Mouse (Mus musculus): ENCODE results near the gene Cd164l2.

Cd164l2 gene

DNA sequence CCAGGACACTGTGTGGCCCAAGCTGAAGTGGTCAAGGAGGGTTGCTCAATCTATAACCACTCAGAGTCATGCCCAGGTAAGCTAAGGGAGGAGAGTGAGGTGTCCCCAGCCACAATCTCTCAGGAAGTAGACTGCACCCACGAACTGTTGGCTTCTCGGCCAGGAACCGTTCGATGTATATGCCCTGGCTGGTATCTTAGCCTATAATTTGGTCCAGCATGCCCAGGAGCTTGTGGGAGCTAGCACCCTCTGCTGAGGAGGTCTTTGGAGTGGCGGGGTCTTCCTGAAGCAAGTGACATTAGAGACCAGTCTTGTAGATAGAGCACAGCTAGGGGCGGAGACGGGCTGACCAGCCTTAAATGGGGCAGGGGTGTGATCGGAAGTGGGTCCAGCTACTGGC, 9.8 kb downstream of the Cd164l2 start:
- in situ Hi-C loops (cut with MseI, MboI): no loop called here

DNA sequence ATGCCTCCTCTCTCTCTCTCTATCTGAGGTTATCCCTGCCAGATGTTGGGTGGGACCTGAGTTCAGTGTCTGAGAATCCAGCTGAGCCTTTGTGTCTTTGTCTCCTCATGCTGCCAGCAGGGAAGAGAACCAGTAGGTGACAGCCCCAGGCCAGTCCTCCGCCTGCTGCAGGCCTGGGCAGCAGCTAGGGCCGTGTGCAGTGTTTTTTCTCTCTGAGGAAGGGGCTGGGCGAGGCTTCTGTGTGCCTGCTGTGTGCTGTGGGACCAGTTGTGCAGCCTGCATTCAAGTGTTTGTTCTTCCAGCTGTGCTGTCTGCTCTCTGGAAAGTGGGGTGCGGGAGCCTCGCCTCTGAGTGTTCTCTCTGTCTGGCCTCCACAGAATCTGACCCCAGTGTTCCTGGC, 11.9 kb downstream of the Cd164l2 start:
- in situ Hi-C loops (cut with MseI, MboI): no loop called here

DNA sequence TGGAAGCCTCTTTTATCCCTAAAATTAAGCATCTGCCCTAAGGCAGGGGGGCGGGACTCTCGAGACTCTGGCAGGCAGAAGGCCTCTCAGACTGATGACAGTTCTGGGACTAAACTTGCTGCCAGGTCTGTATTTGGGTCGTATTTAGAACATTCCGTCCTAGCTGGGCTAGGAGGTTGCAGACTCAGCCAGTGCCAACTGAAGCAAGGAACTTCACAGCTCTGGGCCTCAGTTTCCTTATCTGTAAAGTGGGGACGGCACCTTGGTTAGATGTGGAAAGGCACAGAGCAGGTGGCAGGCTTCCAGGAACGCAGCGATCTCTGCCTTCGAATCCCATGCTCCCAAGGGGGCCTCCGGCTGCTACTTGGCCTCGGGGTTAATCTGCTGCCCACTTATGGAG, 14.1 kb downstream of the Cd164l2 start:
- in situ Hi-C loops (cut with MseI, MboI): no loop called here

DNA sequence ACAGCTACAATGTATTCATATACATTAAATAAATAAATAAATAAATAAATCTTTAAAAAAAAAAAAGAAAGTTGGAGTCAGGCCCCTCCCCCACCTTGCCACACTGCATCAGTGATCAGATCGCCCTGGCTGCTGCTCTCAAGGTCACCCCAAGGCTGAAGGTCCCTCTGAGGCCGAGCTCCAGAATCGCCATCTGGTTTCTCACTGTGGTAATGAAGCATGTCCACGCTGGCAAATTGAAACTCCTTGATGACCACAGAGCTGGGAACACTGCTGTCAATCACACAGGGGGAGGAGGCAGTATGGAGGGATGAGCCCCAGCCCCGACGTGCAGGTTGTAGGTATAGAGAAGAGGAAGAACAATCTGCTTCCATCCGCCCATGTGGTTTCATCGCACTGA, 15.7 kb downstream of the Cd164l2 start:
- in situ Hi-C loops (cut with MseI, MboI): no loop called here

DNA sequence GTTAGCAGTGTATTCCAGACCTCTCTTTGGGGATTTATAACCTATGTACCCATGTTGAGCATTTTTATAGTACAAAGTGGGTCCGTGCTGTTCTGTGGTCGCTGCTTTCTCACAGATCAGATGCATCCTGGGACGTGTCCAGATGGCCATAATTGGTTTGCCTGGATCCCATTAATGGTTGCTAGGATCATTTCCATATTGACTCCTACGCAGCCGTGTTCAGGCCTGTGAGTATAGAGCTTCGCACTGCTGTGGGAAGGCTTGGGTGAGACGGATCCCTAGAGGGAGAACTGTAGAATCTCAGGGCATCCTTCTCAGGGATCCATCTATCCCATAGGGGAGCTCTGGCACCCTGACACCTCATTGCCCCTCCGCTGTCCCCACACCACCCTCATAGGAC, 17.7 kb downstream of the Cd164l2 start:
- in situ Hi-C loops (cut with MseI, MboI): no loop called here

DNA sequence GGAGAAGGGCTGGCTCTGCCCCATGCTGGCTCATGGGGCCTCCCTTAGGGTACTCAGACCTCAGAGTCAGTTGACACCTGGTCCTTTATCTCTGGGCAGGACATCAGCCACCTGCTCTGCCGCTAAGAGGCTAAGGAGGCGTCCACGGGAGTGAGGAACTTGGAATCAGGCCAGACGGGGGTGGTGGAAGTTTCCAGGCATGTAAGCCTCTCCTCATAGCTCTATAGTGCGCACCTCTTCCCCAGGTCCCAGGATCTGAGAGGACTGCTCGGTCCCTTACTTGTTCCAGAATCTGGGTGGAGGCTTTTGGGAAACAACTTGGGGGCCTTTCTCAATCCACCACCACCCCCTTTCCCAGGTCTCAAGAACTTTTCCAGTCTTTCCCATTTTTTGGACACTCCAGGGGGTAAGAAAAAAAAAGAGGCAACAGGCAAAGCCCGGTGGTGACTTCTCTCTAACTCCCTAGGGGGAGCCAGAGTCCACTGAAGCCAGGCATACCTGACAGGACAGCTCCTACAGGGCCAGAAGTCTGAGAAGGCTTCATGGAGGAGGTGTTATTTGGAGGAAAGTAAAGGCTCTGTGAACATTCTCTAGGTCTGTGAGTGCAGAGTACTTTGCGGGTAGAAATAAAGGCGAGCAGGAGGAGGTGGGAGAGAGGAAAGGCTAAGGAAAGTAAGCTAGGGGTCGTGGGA, 21.5 kb downstream of the Cd164l2 start:
- in situ Hi-C loops (cut with MseI, MboI): no loop called here

DNA sequence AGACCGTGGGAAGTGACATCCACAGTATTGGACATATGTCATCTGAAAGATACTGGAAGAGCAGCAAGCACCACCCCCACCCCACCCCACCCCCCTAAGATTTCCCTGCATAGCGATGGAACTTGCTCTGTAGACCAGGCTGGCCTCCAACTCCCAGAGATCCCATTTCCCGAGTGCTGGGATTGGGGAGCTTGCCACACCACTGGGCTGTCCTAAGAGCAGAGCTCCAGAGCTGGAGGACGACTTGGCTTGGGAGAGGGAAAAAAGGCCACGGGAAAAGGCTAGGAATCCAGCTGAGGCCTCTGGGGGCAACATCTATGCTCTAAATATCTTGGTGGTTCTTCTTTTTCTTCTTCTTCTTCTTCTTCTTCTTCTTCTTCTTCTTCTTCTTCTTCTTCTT, 22.8 kb downstream of the Cd164l2 start:
- in situ Hi-C loops (cut with MseI, MboI): no loop called here

DNA sequence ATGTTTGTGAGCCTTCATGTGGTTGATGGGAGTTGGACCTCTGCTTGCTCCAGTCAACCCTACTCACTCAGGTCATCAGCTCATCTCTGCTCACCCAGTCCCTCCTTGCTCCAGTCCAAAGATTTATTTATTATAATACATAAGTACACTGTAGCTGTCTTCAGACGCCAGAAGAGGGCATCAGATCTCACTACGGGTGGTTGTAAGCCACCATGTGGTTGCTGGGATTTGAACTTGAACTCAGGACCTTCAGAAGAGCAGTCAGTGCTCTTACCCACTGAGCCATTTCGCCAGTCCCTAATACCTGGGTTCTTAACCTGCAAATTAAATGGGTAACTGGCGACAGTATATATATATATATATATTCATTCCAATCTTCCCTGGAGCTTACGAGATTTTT, 23.5 kb downstream of the Cd164l2 start:
- in situ Hi-C loops (cut with MseI, MboI): no loop called here

DNA sequence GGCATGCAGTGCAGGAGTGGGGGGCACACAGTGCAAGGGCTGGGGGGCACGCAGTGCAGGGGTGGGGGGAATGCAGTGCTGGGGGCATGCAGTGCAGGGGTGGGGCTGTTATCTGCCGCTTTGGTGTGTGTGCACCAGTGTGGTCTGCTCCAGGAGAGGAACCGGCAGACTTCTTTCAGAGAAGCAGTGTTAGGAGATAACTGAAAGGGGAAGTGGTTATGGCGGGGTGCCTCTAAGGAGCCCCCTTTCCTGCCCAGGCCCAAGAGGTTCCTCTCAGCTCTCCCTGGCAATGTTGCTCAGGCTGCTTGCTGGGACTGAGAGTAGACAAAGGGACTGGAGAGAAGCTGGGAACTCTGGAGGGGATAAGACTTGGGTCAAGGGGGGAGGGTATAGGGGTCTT, 26.0 kb downstream of the Cd164l2 start:
- in situ Hi-C loops (cut with MseI, MboI): no loop called here

DNA sequence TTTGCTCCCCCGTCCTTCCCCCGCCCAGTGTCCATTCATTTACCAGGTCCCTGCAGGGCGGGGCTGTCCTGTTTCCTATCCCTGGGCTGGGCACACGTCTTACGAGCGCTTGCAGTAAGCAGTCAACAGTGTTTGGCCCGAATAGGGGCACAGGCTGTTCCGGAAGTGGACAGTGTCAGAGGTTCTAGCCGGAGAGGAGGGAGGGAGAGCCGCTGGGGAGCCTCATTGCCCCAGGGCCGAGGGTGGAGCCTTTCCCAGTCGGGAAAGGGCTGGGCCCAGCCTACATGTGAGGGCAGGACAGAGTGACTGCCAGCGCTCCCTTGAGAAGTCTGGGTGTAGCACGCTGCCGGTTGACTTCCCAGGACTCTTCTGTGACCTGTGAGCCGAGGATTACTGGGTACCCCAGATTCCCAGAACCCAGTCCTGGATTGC, 28.6 kb downstream of the Cd164l2 start, which contains the start of gene Map3k6:
TSS of gene Map3k6 (plus strand) at position 329 of the 432 bp plus-strand sequence.
- in situ Hi-C loops (cut with MseI, MboI): no loop called here

DNA sequence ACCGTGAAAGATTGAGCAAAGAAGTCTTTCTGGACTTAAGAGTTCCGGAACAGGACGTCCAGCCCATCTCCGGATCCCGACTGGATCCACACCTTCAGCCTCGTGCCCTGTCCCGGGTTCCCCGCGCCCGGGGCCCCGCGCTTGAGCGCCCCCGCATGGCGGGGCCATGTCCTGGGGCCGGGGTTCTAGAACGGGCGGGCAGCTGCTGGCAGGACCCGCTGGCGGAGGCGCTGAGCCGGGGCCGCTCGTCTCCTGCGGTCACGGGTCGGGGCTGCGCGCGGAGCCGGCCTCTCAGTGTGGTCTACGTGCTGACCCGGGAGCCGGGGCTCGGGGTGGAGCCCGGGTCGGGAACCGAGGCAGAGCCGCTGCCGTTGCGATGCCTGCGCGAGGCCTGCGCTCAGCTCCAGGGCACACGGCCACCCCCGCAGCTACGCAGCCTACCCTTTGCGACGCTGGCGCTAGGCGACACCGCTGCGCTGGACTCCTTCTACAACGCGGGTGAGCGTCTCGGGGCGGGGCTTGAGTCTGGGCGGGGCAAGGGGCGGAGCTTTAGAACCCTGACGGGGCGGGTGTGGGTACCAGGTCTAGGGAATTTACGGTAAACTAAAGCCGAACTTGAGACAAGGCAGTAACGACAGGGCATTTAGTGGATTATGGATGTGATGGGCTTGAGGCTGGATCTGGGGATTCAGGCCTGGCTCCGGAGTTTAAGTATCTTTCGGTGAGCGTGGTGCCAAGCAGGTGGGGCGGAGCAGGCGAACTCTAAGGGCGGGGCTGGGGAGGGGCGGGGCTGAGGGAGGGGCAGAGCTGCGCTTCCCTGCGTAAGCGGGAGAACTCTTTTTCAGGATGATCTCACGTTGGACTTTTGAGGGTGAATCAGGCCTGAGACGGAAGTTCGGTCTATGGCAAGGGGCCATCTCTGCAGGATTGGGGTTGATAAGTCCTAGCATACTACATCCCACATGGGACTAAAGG, 29.3 kb downstream of the Cd164l2 start:
- in situ Hi-C loops (cut with MseI, MboI): no loop called here

DNA sequence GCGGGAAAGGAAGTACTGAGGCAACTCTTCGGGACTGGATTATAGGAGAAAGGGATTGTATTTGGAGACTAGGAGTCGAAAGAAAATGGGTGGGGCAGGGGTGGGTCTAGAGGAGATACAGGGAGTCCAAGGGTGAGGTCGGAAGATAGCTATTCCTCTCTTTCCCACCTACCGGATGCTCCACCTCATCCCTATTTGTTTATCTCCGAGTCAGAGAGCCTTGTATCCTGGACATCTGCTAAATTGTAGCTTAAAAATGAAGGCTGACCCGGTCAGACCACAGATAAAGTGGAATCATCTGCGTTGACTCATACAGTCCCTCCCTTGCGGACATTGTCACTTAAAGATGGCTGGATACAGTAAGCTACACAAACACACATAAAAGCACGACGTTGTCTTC, 30.0 kb downstream of the Cd164l2 start:
- in situ Hi-C loops (cut with MseI, MboI): no loop called here

DNA sequence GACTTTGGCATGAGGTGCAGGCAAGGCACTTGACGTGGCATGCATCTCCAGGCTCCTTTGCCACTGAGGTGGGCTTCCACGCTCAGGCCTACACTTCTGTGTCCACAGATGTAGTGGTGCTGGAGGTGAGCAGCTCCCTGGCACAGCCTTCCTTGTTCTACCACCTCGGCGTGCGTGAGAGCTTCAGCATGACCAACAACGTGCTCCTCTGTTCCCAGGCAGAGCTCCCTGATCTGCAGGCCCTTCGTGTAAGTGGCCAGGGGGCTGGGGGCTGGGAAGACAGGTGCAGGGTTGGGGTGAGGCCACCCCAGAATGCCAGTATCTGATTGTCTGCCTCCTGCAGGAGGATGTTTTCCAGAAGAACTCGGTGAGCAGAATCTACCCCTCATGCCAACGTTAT, 30.8 kb downstream of the Cd164l2 start:
- in situ Hi-C loops (cut with MseI, MboI): no loop called here

DNA sequence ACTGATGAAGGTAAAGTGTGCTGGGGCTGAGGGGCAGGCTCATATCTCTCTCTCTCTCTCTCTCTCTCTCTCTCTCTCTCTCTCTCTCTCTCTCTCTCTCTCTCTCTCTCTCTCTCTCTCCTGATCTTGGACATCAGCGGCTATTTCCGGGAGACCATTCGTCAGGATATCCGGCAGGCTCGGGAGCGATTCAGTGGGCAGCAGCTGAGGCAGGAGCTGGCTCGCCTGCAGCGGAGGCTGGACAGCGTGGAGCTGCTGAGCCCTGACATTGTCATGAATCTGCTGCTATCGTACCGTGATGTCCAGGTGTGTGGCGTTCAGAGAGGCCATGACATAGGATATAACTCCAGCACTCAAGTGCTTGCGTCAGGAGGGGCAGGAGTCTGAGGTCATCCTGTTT, 31.6 kb downstream of the Cd164l2 start:
- in situ Hi-C loops (cut with MseI, MboI): no loop called here

DNA sequence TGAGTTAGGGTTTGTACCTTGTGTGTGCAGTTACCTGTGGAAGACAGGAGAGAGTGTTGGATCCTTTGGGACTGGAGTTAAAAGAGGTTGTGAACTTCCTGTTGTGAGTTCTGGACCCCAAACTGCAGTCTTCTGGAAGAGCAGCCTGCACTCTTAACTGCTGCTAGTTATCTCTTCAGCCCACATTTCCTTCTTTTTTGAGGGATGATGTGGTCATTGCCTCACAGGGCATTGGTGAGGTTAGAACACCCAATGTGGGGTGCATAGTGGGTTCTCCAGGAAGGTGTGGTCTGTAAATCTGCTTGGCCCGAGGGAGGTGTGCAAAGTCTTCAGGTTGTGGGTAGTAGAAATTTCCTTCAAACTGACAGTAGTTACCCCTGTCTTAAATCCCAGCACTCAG, 32.4 kb downstream of the Cd164l2 start:
- in situ Hi-C loops (cut with MseI, MboI): no loop called here

DNA sequence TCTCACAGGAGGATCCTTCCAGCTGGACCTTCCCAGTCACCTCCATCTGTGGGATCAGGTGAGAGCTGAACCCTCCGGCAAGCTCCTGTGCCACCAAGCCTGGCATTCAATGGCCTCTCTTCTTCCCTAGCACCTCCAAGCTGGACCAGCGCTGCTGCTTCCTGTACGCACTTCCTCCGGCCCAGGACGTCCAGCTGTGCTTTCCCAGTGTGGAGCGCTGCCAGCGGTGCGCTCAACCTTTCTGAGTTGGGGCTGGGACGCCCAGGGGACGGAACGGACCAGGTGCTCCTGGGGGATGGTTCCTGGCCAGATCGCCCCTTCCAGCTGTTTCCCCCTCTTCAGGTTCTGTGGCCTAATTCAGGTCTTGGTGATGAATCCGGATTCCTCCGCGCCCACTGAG, 35.1 kb downstream of the Cd164l2 start:
- in situ Hi-C loops (cut with MseI, MboI): no loop called here

DNA sequence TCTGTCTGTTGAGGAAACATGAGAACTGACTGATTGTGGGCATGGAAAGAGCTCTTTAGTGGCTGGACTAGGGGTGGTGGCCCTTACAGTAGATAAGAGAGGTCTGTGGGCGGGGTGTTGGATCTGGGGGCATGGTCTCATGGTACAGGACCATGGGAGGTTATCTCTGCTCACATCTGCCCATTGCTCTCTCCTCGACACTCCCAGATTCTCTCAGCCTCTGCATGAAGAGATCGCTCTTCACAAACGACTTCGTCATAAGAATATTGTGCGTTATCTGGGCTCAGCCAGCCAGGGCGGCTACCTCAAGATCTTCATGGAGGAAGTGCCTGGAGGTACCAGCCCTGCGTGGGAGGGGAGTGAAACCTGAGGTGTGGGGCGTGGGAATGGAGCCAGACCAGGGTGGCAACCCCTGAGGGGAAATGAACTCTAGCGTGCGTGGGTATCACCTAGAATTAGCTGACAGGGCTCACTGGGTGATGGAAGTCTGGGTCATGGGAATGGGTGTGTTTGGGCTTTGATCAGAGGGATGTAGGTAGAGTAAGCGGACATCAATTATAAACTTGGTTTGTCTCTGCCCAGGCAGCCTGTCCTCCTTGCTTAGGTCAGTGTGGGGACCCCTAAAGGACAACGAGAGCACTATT, 36.0 kb downstream of the Cd164l2 start:
- in situ Hi-C loops (cut with MseI, MboI): no loop called here

DNA sequence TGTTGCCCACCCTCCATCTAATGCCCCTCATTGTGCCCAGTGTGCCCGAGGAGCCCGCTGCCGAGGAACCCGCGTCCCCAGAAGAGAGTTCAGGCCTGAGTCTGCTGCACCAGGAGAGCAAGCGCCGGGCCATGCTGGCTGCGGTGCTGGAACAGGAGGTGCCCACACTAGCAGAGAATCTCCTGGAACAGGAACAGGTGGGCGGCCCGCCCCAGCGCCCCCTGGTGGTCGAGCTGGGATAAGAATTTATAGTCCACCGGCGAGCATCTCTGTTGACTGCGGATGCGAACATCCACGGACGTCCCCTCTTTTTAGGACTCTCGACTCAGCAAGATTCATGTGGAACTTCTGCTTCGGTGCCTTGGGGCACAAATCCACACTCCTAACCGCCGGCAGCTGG, 38.7 kb downstream of the Cd164l2 start:
- in situ Hi-C loops (cut with MseI, MboI): no loop called here

DNA sequence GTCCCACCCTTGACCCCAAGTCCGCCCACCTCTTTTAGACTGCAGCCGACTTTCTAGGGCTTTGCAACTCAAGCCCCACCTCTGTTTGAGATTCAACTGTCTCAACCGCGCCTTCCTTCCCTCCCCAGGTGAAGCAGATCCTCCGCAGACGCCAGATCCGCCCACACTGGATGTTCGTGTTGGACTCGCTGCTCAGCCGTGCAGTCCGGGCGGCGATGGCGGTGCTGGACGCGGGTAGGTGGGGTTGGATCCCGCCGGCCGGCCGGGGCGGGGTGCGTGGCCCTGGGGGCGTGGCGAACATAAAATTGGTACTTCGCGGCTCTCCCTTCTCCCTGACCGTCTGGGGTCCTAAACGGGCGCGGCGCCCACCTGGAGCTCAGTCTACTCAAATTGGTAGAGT, 39.3 kb downstream of the Cd164l2 start:
- in situ Hi-C loops (cut with MseI, MboI): no loop called here

DNA sequence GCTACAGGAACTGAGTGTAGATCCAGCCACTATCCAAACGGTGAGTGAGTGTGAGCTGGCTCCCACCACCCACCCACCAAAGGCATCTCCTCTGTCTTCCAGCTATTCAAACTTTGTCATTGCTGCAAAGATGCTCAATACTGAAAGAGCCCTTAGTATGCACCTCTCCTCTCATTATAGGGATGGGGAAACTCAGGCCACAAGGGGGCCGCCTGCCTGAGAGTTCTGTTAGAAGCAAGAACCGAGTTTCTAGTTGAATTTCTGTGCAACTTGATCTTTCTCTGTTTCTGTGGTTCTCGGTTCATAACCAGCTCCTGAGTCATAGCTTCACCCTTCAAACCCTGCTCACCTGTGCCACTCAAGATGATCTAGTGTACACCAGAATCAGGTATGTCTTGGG, 40.2 kb downstream of the Cd164l2 start:
- in situ Hi-C loops (cut with MseI, MboI): no loop called here

DNA sequence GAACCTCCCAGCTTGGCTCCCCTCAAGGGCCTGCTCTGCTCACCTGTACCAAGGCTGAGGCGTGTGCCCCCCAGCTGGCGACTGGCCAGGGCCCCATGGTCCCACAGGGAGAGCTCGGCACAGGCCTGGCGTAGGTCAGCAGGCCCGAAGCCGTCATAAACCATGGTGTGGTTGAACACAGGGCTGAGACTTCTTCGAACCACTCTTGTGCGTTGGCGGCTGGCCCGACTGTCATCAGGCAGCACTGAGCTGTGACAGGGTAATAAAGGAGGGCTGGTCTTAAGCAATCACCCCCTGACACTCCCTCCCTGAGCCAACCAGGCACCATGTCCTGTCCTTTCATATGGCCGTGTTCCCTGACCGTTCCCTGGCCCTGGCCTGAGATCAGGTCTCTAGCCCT, 41.5 kb downstream of the Cd164l2 start:
- in situ Hi-C loops (cut with MseI, MboI): no loop called here

DNA sequence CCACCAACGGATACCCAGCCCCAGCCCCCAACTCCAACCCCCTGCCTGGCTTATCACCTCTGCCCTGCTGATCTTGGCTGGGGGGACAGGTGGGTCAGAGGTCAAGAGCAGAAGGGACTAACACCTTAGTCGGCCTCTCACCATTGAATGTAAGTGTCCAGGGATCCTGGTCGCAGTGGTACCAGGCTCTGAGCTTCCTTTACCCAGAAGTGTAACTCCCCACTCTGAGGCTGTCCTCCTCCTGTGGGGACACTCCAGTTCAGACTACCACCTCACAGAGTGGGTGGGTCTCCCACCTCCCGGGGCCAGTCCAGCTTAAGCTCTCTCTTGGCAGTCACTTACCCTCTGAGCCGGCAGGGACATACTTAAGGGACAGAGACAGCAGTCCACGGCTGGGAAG, 43.5 kb downstream of the Cd164l2 start:
- in situ Hi-C loops (cut with MseI, MboI): no loop called here

DNA sequence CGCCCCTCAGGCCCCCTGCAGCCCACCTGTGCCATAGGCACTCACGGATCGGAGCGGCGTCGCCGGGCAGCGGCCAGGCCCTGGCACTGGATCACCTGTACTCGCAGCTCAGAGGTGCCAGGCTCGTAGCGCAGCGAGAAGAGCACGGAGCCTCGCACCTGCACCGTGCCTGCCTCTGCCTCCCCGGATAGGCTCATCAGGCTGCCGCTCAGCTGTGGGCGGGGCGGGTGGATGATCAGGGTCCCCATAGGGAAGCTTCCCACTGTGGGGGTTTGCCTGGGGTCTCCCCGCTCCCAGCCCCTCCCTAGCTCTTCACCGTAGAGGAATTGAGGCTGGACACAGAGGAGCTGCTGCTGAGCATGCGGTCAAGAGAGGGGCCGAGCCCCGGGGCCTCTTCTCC, 44.9 kb downstream of the Cd164l2 start:
- in situ Hi-C loops (cut with MseI, MboI): no loop called here
